Mouse (Mus musculus): Measurements from ENCODE around the gene Dnm3. TPM values are rescaled to one million over a fixed set of nuclear protein-coding genes. Genes with fewer than 3 reads are reported as not detected.
"Not testable (repeated sequence)": the region's sequence is repeated elsewhere in the genome, so short reads cannot be mapped to it uniquely, and the experiment has no call there.

Gene Dnm3
- polyA plus RNA-seq, 1 experiment from 2014 or later: 6.5 TPM

- no peak overlapping the region for H3K4me2 ChIP-seq (replicated peaks; ENCODE audit: low read depth, low read length)
- WGBS: 81% methylated on average over 14 of the region's 14 CpGs
- no peaks in the 10 kb centered on the region for H3K27me3 ChIP-seq (ENCODE audit: control insufficient read depth, insufficient read depth, low read length)
These were observed 67.4 kb downstream of the Dnm3 start for GRCm38 (mm10) chr1:162410207-162410965.

GRCm38 (mm10) chr1:162394549-162394948 is 83.3 kb downstream of the Dnm3 start:
- H3K4me2 ChIP-seq (replicated peaks; ENCODE audit: low read depth, low read length): no peak overlapping the region
- no peaks in the 10 kb centered on the region for H3K9me3 ChIP-seq (ENCODE audit: control insufficient read depth, low read length)
- H3K4me1 ChIP-seq (ENCODE audit: control insufficient read depth, insufficient read depth, low read length): no peaks in the 10 kb centered on the region
- no peaks in the 10 kb centered on the region for H3K36me3 ChIP-seq (ENCODE audit: control insufficient read depth, insufficient read depth, low read length)
- no peaks in the 10 kb centered on the region for H3K27me3 ChIP-seq (ENCODE audit: control insufficient read depth, insufficient read depth, low read length)
- 52% methylated on average over 4 of the region's 4 CpGs for WGBS
- no peak overlapping the region for H3K27ac ChIP-seq (ENCODE audit: low read depth, low read length)
- no peak for ATAC-seq (ENCODE audit: low FRiP score, low TSS enrichment)
- no peak overlapping the region for H3K9ac ChIP-seq (ENCODE audit: low read depth, low read length)
- no peak overlapping the region for H3K4me3 ChIP-seq (ENCODE audit: low read length)

More at GRCm38 (mm10) chr1:162410207-162410965, 67.4 kb downstream of the Dnm3 start:
- Histone ChIP-seq H3K9me3 (ENCODE audit: control insufficient read depth, low read length) (no peaks in the 10 kb centered on the region), H3K27ac (ENCODE audit: low read depth, low read length) (no peak overlapping the region), H3K4me3 (ENCODE audit: low read length) (no peak overlapping the region), H3K36me3 (ENCODE audit: control insufficient read depth, insufficient read depth, low read length) (no peaks in the 10 kb centered on the region), H3K4me1 (ENCODE audit: control insufficient read depth, insufficient read depth, low read length) (no peaks in the 10 kb centered on the region), H3K9ac (ENCODE audit: low read depth, low read length) (no peak overlapping the region)
- ATAC-seq (ENCODE audit: low FRiP score, low TSS enrichment): no peak

GRCm38 (mm10) chr1:162388442-162389165 is 89.2 kb downstream of the Dnm3 start:
- Histone ChIP-seq H3K9me3 (ENCODE audit: control insufficient read depth, low read length) (no peaks in the 10 kb centered on the region), H3K4me1 (ENCODE audit: control insufficient read depth, insufficient read depth, low read length) (no peaks in the 10 kb centered on the region), H3K27ac (ENCODE audit: low read depth, low read length) (no peak overlapping the region), H3K27me3 (ENCODE audit: control insufficient read depth, insufficient read depth, low read length) (no peaks in the 10 kb centered on the region), H3K36me3 (ENCODE audit: control insufficient read depth, insufficient read depth, low read length) (no peaks in the 10 kb centered on the region), H3K4me2 (replicated peaks; ENCODE audit: low read depth, low read length) (no peak overlapping the region), H3K9ac (ENCODE audit: low read depth, low read length) (no peak overlapping the region), H3K4me3 (ENCODE audit: low read length) (no peak overlapping the region)
- 78% methylated on average over 5 of the region's 5 CpGs for WGBS
- ATAC-seq (ENCODE audit: low FRiP score, low TSS enrichment): no peak

DNA sequence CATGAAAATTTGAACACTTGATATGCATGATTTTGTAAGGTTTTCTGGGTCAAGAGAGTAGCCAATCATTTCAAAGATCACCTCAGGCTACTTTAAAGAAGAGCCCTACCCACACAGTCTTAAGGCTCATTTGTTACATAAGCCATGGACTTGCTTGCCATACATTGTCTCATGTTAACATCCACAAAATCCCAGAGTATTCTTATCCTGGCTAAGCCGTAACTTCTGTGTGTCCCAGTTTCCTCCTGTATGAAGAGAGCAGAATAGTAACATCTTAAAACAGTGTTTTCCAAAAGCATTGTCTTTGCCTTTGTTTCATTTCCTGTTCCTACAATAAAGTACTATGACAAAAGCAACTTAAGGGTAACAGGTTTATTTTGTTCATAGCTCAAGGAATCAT is 104.8 kb downstream of the Dnm3 start:
- H3K36me3 ChIP-seq (ENCODE audit: control insufficient read depth, insufficient read depth, low read length); H3K9me3 ChIP-seq (ENCODE audit: control insufficient read depth, low read length); H3K27ac ChIP-seq (ENCODE audit: low read depth, low read length); ATAC-seq (ENCODE audit: low FRiP score, low TSS enrichment); H3K4me1 ChIP-seq (ENCODE audit: control insufficient read depth, insufficient read depth, low read length); H3K27me3 ChIP-seq (ENCODE audit: control insufficient read depth, insufficient read depth, low read length); H3K9ac ChIP-seq (ENCODE audit: low read depth, low read length); H3K4me2 ChIP-seq (replicated peaks; ENCODE audit: low read depth, low read length); H3K4me3 ChIP-seq (ENCODE audit: low read length): not testable (repeated sequence)
- 96% methylated on average over 1 of the region's 1 CpGs for WGBS

GRCm38 (mm10) chr1:162369726-162370125 is 108.1 kb downstream of the Dnm3 start:
- H3K4me2 ChIP-seq (replicated peaks; ENCODE audit: low read depth, low read length): no peak overlapping the region
- no peaks in the 10 kb centered on the region for H3K9me3 ChIP-seq (ENCODE audit: control insufficient read depth, low read length)
- H3K4me3 ChIP-seq (ENCODE audit: low read length): no peak overlapping the region
- 70% methylated on average over 4 of the region's 4 CpGs for WGBS
- no peaks in the 10 kb centered on the region for H3K27me3 ChIP-seq (ENCODE audit: control insufficient read depth, insufficient read depth, low read length)
- H3K9ac ChIP-seq (ENCODE audit: low read depth, low read length): no peak overlapping the region
- no peaks in the 10 kb centered on the region for H3K4me1 ChIP-seq (ENCODE audit: control insufficient read depth, insufficient read depth, low read length)
- H3K36me3 ChIP-seq (ENCODE audit: control insufficient read depth, insufficient read depth, low read length): no peaks in the 10 kb centered on the region
- no peak for ATAC-seq (ENCODE audit: low FRiP score, low TSS enrichment)
- H3K27ac ChIP-seq (ENCODE audit: low read depth, low read length): no peak overlapping the region

GRCm38 (mm10) chr1:162361978-162362377 is 115.9 kb downstream of the Dnm3 start:
- no peak overlapping the region for H3K4me2 ChIP-seq (replicated peaks; ENCODE audit: low read depth, low read length)
- ATAC-seq (ENCODE audit: low FRiP score, low TSS enrichment): no peak
- H3K27ac ChIP-seq (ENCODE audit: low read depth, low read length): no peak overlapping the region
- H3K4me3 ChIP-seq (ENCODE audit: low read length): no peak overlapping the region
- H3K9me3 ChIP-seq (ENCODE audit: control insufficient read depth, low read length): no peaks in the 10 kb centered on the region
- 55% methylated on average over 5 of the region's 5 CpGs for WGBS
- H3K36me3 ChIP-seq (ENCODE audit: control insufficient read depth, insufficient read depth, low read length): no peaks in the 10 kb centered on the region
- H3K9ac ChIP-seq (ENCODE audit: low read depth, low read length): no peak overlapping the region
- no peaks in the 10 kb centered on the region; the same call in 1 of the 2 replicates for H3K4me1 ChIP-seq (ENCODE audit: control insufficient read depth, insufficient read depth, low read length)
- no peaks in the 10 kb centered on the region for H3K27me3 ChIP-seq (ENCODE audit: control insufficient read depth, insufficient read depth, low read length)

- WGBS: 52% methylated on average over 8 of the region's 8 CpGs
- no peaks in the 10 kb centered on the region for H3K36me3 ChIP-seq (ENCODE audit: control insufficient read depth, insufficient read depth, low read length)
- H3K4me1 ChIP-seq (ENCODE audit: control insufficient read depth, insufficient read depth, low read length): no peaks in the 10 kb centered on the region; the same call in 1 of the 2 replicates
- H3K27ac ChIP-seq (ENCODE audit: low read depth, low read length): no peak overlapping the region
- H3K4me2 ChIP-seq (replicated peaks; ENCODE audit: low read depth, low read length): no peak overlapping the region
- no peaks in the 10 kb centered on the region for H3K27me3 ChIP-seq (ENCODE audit: control insufficient read depth, insufficient read depth, low read length)
- no peaks in the 10 kb centered on the region for H3K9me3 ChIP-seq (ENCODE audit: control insufficient read depth, low read length)
- no peak overlapping the region for H3K9ac ChIP-seq (ENCODE audit: low read depth, low read length)
- ATAC-seq (ENCODE audit: low FRiP score, low TSS enrichment): peak; percentile 81
- H3K4me3 ChIP-seq (ENCODE audit: low read length): no peak overlapping the region
These were observed 118.6 kb downstream of the Dnm3 start for GRCm38 (mm10) chr1:162359270-162359669.

DNA sequence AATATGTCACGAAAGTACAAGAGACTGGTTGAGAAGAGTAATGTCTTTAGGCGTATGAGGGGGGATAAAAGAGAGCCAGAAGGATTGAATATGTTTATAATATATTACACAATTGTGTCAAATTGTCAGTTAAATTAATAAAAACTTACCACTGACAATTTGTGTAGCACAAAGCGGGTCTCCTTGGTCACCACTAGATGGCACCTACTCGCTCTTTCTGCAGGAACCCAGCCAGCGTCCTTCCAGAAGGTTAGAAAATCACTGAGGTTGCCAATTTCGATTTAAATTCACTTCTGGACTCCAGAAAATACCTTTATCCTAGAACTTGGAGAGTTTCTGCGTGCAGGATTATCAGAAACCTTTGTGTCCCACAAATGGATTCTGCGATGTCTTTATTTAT is 119.8 kb downstream of the Dnm3 start:
- H3K36me3 ChIP-seq (ENCODE audit: control insufficient read depth, insufficient read depth, low read length): no peaks in the 10 kb centered on the region
- 37% methylated on average over 8 of the region's 8 CpGs for WGBS
- ATAC-seq (ENCODE audit: low FRiP score, low TSS enrichment): no peak

GRCm38 (mm10) chr1:162356481-162356880 is 121.4 kb downstream of the Dnm3 start:
- Histone ChIP-seq H3K36me3 (ENCODE audit: control insufficient read depth, insufficient read depth, low read length) (no peaks in the 10 kb centered on the region), H3K4me1 (ENCODE audit: control insufficient read depth, insufficient read depth, low read length) (no peaks in the 10 kb centered on the region; the same call in 1 of the 2 replicates), H3K27me3 (ENCODE audit: control insufficient read depth, insufficient read depth, low read length) (no peaks in the 10 kb centered on the region), H3K4me3 (ENCODE audit: low read length) (no peak overlapping the region), H3K9ac (ENCODE audit: low read depth, low read length) (no peak overlapping the region), H3K9me3 (ENCODE audit: control insufficient read depth, low read length) (no peaks in the 10 kb centered on the region), H3K4me2 (replicated peaks; ENCODE audit: low read depth, low read length) (no peak overlapping the region), H3K27ac (ENCODE audit: low read depth, low read length) (no peak overlapping the region)
- no peak for ATAC-seq (ENCODE audit: low FRiP score, low TSS enrichment)
- 67% methylated on average over 5 of the region's 5 CpGs for WGBS

More for the DNA sequence above, 119.8 kb downstream of the Dnm3 start:
- no peaks in the 10 kb centered on the region; the same call in 1 of the 2 replicates for H3K4me1 ChIP-seq (ENCODE audit: control insufficient read depth, insufficient read depth, low read length)
- H3K9me3 ChIP-seq (ENCODE audit: control insufficient read depth, low read length): no peaks in the 10 kb centered on the region
- H3K4me3 ChIP-seq (ENCODE audit: low read length): no peak overlapping the region
- H3K4me2 ChIP-seq (replicated peaks; ENCODE audit: low read depth, low read length): no peak overlapping the region
- no peak overlapping the region for H3K27ac ChIP-seq (ENCODE audit: low read depth, low read length)
- no peaks in the 10 kb centered on the region for H3K27me3 ChIP-seq (ENCODE audit: control insufficient read depth, insufficient read depth, low read length)
- H3K9ac ChIP-seq (ENCODE audit: low read depth, low read length): no peak overlapping the region

Data from kidney, embryonic 14.5 days (tissue).